Mouse (Mus musculus) megakaryocyte-erythroid progenitor cell, adult 5-6 weeks (primary cell): ENCODE measurements at regions not wholly inside any gene's neighbourhood (a gene's known extent, or its start where the extent isn't known, plus 50 kb on each side); places are given as distances from the start of the nearest gene placed in this dataset.

Source experiments
- ATAC-seq: replicated peaks from 2 replicates; pipeline ENCODE4 v1.8.0; 2016; ENCODE audit warnings: mild to moderate bottlenecking, inconsistent platforms; ENCODE audit not compliant: severe bottlenecking, poor library complexity, low FRiP score, low TSS enrichment

GRCm38 (mm10) chr5:46795102-46795501 is 937.7 kb upstream of the Lcorl start:
- no peak for ATAC-seq

GRCm38 (mm10) chr5:46794028-46794705 is 936.8 kb upstream of the Lcorl start:
- ATAC-seq, result peak; percentile 99

- ATAC-seq, result no peak
These were observed 933.6 kb upstream of the Lcorl start for GRCm38 (mm10) chr5:46791051-46791450.

- ATAC-seq, result no peak
These were observed 933.1 kb upstream of the Lcorl start for GRCm38 (mm10) chr5:46790536-46790935.

GRCm38 (mm10) chr5:46787079-46787478 is 929.7 kb upstream of the Lcorl start:
- ATAC-seq, result no peak

- no peak for ATAC-seq
These were observed 898.7 kb upstream of the Lcorl start for GRCm38 (mm10) chr5:46756094-46756493.

- no peak for ATAC-seq
These were observed 882.7 kb upstream of the Lcorl start for GRCm38 (mm10) chr5:46740034-46740582.

GRCm38 (mm10) chr5:46732510-46732909 is 875.1 kb upstream of the Lcorl start:
- no peak for ATAC-seq

- no peak for ATAC-seq
These were observed 874.6 kb upstream of the Lcorl start for GRCm38 (mm10) chr5:46732025-46732424.

GRCm38 (mm10) chr5:46731297-46731696 is 873.9 kb upstream of the Lcorl start:
- no peak for ATAC-seq

GRCm38 (mm10) chr5:46709596-46709995 is 852.2 kb upstream of the Lcorl start:
- no peak for ATAC-seq

- ATAC-seq, result no peak
These were observed 850.4 kb upstream of the Lcorl start for GRCm38 (mm10) chr5:46707845-46708244.

- no peak for ATAC-seq
These were observed 849.6 kb upstream of the Lcorl start for GRCm38 (mm10) chr5:46707021-46707420.

GRCm38 (mm10) chr5:46678007-46678406 is 820.6 kb upstream of the Lcorl start:
- ATAC-seq, result no peak

GRCm38 (mm10) chr5:46674810-46675502 is 817.5 kb upstream of the Lcorl start:
- ATAC-seq, result 0 out of 2 replicates have a peak, but pooled peaks have one; percentile 37

GRCm38 (mm10) chr5:46673413-46673812 is 816.0 kb upstream of the Lcorl start:
- peak; percentile 95 for ATAC-seq

- no peak for ATAC-seq
These were observed 813.1 kb upstream of the Lcorl start for GRCm38 (mm10) chr5:46670484-46670883.

GRCm38 (mm10) chr5:46666250-46666649 is 808.8 kb upstream of the Lcorl start:
- ATAC-seq, result no peak

- peak; percentile 63; the same call in 1 of the 2 replicates for ATAC-seq
These were observed 799.6 kb upstream of the Lcorl start for GRCm38 (mm10) chr5:46657065-46657464.

GRCm38 (mm10) chr5:46654189-46654588 is 796.8 kb upstream of the Lcorl start:
- ATAC-seq, result no peak

GRCm38 (mm10) chr5:46643009-46643408 is 785.6 kb upstream of the Lcorl start:
- ATAC-seq, result no peak
